Mouse (Mus musculus): ENCODE results near the gene Gipc3. TPM values are rescaled to one million over a fixed set of nuclear protein-coding genes. Genes with fewer than 3 reads are reported as not detected.

The Gipc3 gene
- polyA plus RNA-seq, 1 experiment from 2014 or later = 0.06 TPM

DNA sequence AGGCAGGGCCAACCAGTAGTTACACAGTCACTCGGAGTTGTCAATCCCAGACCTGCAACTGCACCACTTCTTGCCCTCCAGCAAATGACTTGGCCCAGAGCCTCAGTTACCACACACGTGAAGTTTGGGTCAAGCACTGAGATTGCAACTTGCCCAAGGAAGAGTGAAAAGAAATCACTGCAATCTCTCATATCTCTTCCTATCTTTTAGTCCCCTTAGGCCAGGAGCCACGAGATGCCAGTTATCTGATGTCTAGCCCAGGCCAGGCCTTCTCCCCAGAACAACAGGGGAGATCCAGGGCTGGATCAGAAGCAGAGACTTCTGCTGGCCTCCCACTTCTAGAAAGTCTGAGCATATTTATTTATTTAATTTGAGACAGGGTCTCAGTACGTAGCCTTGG lies 12.5 kb upstream of the Gipc3 start:
- no peak for ATAC-seq (ENCODE audit: low FRiP score, low read depth)
- Histone ChIP-seq H3K36me3 (no peaks in the 10 kb centered on the region), H3K9me3 (no peaks in the 10 kb centered on the region), H3K27me3 (no peaks in the 10 kb centered on the region), H3K27ac (no peak overlapping the region), H3K4me1 (peaks cover 29% of the 10 kb centered on the region), H3K4me2 (replicated peaks) (no peak overlapping the region), H3K9ac (no peak overlapping the region), H3K4me3 (no peak overlapping the region)
- WGBS = 67% methylated on average over 4 of the region's 4 CpGs

DNA sequence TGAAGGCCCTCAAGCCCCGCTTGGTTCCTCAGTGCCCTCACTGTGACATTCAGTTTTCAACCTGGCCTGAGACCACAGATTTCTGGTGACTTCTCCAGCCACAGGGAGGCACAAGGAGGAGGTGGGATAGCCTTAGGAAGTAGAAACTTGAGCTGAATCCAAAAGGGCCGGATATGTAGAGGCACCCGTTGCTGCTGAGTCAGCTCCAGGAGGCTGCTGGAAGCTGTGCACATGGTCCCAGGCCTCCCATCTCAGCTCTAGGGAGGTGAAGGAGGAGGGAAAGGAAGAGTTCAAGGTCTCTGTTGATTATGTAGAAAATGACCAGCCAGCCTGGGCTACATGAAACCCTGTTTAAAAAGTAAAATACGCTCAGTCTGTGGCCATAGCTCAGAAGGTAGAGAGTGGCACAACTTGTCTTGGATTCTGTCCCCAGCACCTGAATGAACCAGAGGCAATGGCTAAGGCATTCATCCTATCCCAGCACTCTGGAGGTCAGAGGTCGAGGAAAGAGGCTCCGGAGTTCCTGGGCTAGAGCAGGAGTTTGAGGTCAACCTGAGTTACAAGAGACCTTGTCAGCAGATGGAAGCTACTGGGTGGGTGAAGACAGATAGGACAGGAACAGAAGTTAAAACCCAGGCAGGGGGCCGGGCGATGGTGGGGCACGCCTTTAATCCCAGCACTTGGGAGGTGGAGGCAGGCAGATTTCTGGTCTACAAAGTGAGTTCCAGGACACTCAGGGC lies 11.8 kb upstream of the Gipc3 start:
- ATAC-seq (ENCODE audit: low FRiP score, low read depth) = no peak
- Histone ChIP-seq H3K4me3 (no peak overlapping the region), H3K9me3 (no peaks in the 10 kb centered on the region), H3K27me3 (no peaks in the 10 kb centered on the region), H3K9ac (peak overlapping the region; percentile 39; the same call in 1 of the 2 replicates), H3K4me1 (peaks cover 28% of the 10 kb centered on the region), H3K4me2 (replicated peaks) (no peak overlapping the region), H3K27ac (no peak overlapping the region), H3K36me3 (no peaks in the 10 kb centered on the region)
- WGBS = 73% methylated on average over 9 of the region's 9 CpGs

DNA sequence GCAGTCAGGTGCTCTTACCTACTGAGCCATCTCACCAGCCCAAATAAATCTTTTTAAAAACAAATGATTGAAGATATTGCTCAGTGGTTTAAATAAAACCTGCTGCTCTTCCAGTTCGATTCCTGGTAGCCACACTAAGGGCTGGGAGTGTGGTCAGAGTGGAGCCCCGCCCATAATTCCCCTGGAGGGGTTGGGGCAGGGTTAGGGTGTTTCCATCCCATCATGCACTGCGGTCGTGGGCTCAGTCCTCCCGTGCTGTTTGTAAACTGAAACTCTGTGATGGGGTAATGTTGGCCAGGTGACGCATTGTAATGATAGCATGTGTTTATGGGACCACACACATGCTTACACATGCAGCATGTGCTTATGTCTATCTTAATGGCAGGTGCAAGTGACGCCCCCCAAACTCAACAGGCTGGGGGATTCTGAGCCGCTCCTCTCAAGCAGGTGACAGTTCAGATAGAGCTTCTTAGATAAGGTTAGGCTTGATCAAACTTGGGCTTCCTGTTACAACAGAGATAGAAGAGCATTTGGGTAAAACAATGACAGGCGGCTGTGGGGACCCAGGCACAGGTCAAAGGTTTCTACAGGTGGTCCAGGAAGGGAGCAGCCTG lies 8.7 kb upstream of the Gipc3 start:
- peak overlapping the region; percentile 25; the same call in 1 of the 2 replicates for H3K9ac ChIP-seq
- no peak overlapping the region for H3K4me3 ChIP-seq
- no peaks in the 10 kb centered on the region for H3K9me3 ChIP-seq
- peaks cover 15% of the 10 kb centered on the region for H3K36me3 ChIP-seq
- H3K4me1 ChIP-seq = peaks cover 33% of the 10 kb centered on the region
- H3K4me2 ChIP-seq (replicated peaks) = no peak overlapping the region
- WGBS = 16% methylated on average over 9 of the region's 9 CpGs
- ATAC-seq (ENCODE audit: low FRiP score, low read depth) = no peak
- peaks cover 9% of the 10 kb centered on the region for H3K27me3 ChIP-seq
- no peak overlapping the region for H3K27ac ChIP-seq

DNA sequence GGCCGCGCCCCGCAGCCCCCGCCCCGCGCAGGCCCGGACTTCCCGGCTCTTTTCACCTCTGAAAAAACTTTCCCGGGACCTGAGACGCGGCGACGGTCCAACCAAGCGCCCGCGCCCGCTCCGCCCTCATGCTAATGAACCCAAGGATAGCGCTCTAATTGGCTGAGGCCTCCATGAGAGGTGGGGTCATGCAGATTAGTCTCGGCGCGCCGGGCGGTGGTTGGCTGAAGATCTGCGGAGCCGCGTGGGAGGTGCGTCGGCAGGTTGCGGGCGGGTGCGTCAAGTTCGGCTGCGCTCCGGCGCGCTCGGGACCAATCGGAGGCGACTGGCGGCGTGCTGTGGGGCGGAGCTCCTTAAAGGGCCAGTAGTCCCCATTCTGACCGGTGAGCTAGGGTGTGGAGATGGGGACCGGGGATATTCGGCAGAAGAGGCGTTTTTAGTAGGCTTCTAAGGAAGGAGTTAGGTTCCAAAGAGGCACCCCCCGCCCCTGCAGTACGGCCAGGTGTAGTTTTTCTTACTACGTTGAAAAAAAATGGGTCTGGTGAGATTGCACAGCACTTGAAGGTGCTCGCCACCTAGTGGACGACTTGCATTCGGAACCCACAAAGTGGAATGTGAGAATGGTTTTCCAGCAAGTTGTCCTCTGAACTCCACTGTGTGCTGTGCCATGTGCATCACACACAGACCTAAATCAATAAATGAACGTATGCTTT lies 7.4 kb upstream of the Gipc3 start, which contains the start of gene Hmg20b:
Gene Hmg20b (minus strand): TSS at position 130 of the 713 bp plus-strand sequence.
- ATAC-seq (ENCODE audit: low FRiP score, low read depth) = peak; percentile 96
- H3K4me3 ChIP-seq = peak within 1 kb of the TSS; percentile 88
- H3K27me3 ChIP-seq = peaks cover 18% of the 10 kb centered on the region
- H3K36me3 ChIP-seq = peaks cover 18% of the 10 kb centered on the region
- peak within 1 kb of the TSS; percentile 94 for H3K9ac ChIP-seq
- H3K9me3 ChIP-seq = no peaks in the 10 kb centered on the region
- H3K4me2 ChIP-seq (replicated peaks) = peak within 1 kb of the TSS; percentile 93
- peak within 1 kb of the TSS; percentile 63 for H3K27ac ChIP-seq
- H3K4me1 ChIP-seq = peaks cover 36% of the 10 kb centered on the region
- WGBS = under 1% methylated on average over 54 of the region's 54 CpGs

DNA sequence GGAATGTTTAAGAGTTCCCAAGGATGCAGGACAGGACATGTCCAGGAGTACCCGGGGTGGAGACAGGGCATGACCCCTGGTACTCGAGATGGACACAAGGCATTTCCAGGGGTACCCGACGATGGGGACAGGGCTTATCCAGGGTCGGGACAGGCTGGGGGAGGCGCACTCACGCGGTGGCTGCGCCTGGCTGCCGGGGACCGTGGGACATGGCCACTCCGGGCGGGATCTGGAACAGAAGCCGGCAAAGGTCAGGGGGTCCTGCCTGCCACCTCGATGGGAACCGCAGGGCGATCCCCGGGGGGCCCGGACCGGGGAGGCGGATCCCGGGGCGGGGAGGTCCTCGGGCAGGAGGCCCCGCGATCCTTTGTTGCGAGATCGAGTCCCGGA lies 6.9 kb upstream of the Gipc3 start:
- Histone ChIP-seq H3K9ac (peak overlapping the region; percentile 94), H3K4me3 (peak overlapping the region; percentile 88), H3K27ac (peak overlapping the region; percentile 63), H3K4me2 (replicated peaks) (peak overlapping the region; percentile 93), H3K27me3 (peaks cover 24% of the 10 kb centered on the region), H3K36me3 (peaks cover 23% of the 10 kb centered on the region), H3K4me1 (peaks cover 36% of the 10 kb centered on the region), H3K9me3 (no peaks in the 10 kb centered on the region)
- ATAC-seq (ENCODE audit: low FRiP score, low read depth) = peak; percentile 28
- WGBS = under 1% methylated on average over 25 of the region's 29 CpGs

DNA sequence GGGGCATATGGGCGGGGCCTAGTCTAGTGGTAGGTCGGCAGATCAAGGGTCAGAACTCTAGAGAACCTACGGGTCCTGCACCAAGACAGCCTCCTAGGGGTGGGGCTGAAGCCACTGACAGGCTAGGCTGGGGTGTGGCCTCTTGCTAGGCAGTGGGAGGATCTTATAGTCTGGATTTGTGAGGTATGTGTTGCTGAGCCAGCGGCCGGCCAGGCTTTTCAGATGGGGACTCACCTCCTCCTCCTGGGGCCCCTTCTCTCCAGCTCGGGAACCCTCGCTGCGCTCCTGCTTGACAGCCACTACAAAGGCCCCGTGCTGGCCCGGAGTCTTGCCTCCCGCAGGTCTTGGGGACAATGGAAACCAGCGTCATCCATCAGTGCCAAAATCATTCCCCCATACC lies 6.1 kb upstream of the Gipc3 start:
- no peak for ATAC-seq (ENCODE audit: low FRiP score, low read depth)
- Histone ChIP-seq H3K27me3 (peaks cover 31% of the 10 kb centered on the region), H3K36me3 (peaks cover 23% of the 10 kb centered on the region), H3K9me3 (no peaks in the 10 kb centered on the region), H3K4me3 (peak overlapping the region; percentile 88), H3K9ac (peak overlapping the region; percentile 94), H3K4me1 (peaks cover 34% of the 10 kb centered on the region), H3K4me2 (replicated peaks) (peak overlapping the region; percentile 93), H3K27ac (0 out of 2 replicates have a peak overlapping the region, but pooled peaks have one; percentile 15)
- WGBS = 7% methylated on average over 12 of the region's 12 CpGs

DNA sequence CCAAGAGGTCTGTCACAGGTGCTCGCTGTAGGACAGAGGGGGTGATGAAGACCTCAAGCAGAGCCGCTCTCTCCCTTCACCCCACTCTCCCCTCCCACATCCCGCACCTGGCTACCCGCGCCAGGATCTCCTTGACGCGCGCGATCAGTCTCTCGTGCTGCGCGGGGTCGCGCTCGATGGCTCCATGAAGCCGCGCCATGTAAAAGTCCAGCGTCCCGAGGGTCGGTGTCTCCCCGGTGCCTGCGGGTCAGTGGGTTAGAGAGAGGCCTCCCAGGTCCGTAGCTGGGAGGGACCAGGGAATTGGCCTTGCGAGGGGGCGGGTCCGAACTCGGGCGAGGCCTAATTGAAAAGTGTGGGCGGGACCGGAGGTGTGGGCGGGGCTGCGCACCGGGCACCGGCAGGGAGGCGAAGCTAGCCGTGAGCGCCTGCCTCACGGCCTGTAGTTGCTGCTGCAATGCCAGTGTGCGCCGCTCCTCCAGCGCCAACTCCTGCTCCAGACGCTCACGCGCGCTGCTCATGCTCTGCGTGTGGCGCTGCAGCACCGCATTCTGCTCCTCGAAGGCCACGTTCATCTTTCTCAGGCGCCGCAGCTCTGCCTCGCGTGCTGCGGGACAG lies 3.5 kb upstream of the Gipc3 start:
- H3K4me3 ChIP-seq = peak overlapping the region; percentile 37
- H3K36me3 ChIP-seq = peaks cover 23% of the 10 kb centered on the region
- peak overlapping the region; percentile 63 for H3K4me2 ChIP-seq (replicated peaks)
- 6% methylated on average over 55 of the region's 55 CpGs for WGBS
- H3K9ac ChIP-seq = peak overlapping the region; percentile 58
- no peak overlapping the region for H3K27ac ChIP-seq
- H3K9me3 ChIP-seq = no peaks in the 10 kb centered on the region
- ATAC-seq (ENCODE audit: low FRiP score, low read depth) = no peak
- H3K4me1 ChIP-seq = peaks cover 41% of the 10 kb centered on the region
- peaks cover 57% of the 10 kb centered on the region for H3K27me3 ChIP-seq

DNA sequence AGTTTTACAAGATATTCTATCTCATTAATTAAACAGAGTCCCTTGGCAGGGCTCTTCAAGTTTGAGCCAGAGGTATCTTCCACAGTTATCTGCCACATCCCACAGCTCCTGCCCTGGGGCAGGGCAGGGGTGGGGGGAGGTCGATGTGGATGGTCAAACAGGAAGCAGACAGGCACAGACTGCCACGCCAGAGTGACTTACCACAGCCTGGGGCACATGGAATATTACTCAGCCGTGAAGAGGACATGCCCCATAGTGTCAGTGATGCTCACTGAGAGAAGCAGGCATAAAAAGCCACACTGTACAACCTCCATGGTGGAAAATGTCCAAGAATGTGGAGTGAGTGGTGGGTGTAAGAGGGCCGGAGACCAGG lies 2.1 kb upstream of the Gipc3 start:
- H3K36me3 ChIP-seq = peaks cover 23% of the 10 kb centered on the region
- no peak overlapping the region for H3K27ac ChIP-seq
- 81% methylated on average over 4 of the region's 4 CpGs for WGBS
- H3K4me1 ChIP-seq = peaks cover 41% of the 10 kb centered on the region
- no peak overlapping the region for H3K4me3 ChIP-seq
- H3K27me3 ChIP-seq = peaks cover 71% of the 10 kb centered on the region
- no peaks in the 10 kb centered on the region for H3K9me3 ChIP-seq
- no peak overlapping the region for H3K4me2 ChIP-seq (replicated peaks)
- ATAC-seq (ENCODE audit: low FRiP score, low read depth) = no peak
- no peak overlapping the region for H3K9ac ChIP-seq

DNA sequence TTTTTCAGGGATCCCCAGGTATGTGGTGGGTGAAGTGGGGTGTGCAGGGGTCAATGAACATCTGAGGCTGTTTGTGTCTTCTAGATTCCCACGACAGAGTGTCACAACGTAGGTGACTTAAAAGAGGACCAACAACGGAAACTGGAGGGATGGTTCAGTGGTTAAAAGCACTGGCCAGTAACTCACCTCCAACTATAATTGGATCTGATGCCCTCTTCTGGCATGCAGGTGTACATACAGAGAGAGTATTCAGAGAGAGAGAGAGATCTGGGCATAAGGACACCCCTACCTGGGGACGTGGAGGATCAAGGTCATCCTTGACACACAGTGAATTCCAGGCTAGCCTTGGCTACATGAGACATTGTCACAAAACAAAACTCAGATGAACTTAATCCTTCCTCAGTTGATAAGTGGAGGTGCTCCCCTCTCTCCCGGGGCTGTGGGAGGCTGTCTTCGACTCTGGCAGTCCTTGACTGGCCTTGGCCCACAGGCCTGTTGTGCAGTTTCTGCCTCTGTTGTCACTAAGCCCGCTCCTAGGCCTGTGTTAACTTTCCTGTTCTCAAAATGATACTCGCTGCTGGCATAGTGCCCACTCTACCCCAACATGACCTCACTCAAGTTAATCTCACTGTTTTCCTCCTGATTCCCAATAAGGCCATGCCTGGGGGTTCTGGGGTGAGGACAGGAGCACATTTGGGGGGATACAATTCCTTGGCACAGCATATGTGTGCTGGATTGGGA lies 1.5 kb upstream of the Gipc3 start:
- Histone ChIP-seq H3K27me3 (peaks cover 74% of the 10 kb centered on the region), H3K27ac (no peak overlapping the region), H3K4me2 (replicated peaks) (no peak overlapping the region), H3K9ac (no peak overlapping the region), H3K36me3 (peaks cover 23% of the 10 kb centered on the region), H3K9me3 (no peaks in the 10 kb centered on the region), H3K4me1 (peaks cover 40% of the 10 kb centered on the region), H3K4me3 (no peak overlapping the region)
- no peak for ATAC-seq (ENCODE audit: low FRiP score, low read depth)
- WGBS = 54% methylated on average over 8 of the region's 8 CpGs

DNA sequence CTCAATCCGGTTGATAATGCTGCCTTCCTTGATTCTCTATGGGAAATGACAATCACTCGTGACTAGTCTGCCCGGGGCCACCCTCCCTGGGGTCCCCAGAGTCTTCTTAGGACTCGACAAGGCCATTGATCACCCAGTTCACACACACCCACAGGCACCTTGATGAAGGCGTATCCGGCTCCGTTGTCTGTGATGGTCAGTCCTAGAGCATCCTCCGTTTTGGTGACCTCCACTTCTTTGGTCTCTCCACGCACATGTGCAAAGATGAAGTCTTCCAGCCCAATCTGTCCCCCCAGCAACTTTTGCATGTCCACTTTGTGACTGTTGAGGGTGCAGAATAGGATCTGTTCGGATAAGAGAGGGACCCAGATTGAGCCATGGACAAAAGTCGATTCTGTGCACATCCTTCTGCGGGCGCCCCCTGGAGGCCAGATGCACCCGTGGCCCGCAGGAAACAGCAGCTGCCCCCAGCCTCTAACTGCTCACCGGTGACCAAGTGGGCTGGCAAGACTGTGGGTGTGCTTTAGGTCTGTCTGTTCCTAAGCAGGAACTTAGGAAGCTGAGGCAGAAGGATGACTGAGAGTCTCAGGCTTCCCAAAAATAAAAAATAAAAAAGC lies 1.6 kb downstream of the Gipc3 start:
- Histone ChIP-seq H3K4me3 (no peak overlapping the region), H3K36me3 (peaks cover 8% of the 10 kb centered on the region), H3K27ac (no peak overlapping the region), H3K27me3 (peaks cover 86% of the 10 kb centered on the region), H3K4me1 (peaks cover 16% of the 10 kb centered on the region), H3K9ac (no peak overlapping the region), H3K4me2 (replicated peaks) (no peak overlapping the region), H3K9me3 (no peaks in the 10 kb centered on the region)
- ATAC-seq (ENCODE audit: low FRiP score, low read depth) = no peak
- WGBS = 34% methylated on average over 16 of the region's 16 CpGs

All from limb, embryonic 13.5 days (tissue).